Mouse (Mus musculus) midbrain, postnatal 0 days (tissue): ENCODE measurements at regions not wholly inside any gene's neighbourhood (a gene's known extent, or its start where the extent isn't known, plus 50 kb on each side); places are given as distances from the start of the nearest gene placed in this dataset.
A peak's percentile ranks its signal among the peaks of the same experiment; 100 is the strongest.

Source experiments
- ATAC-seq: fragments of 200-750 bp; cut with Nextera tagmentation; 2 replicates; pipeline ENCODE4 v1.8.0; 2017; ENCODE audit warnings: moderate number of reproducible peaks, mild to moderate bottlenecking, moderate TSS enrichment, moderate library complexity; ENCODE audit not compliant: low FRiP score
- DNase-seq: peaks from one replicate; pipeline ENCODE4 v3.0.0-alpha.2; 2015; ENCODE audit warnings: low spot score
- H3K27ac ChIP-seq: fragments of 300-500 bp; sonication (generic); 2 replicates; pipeline ENCODE4 v1.5.1; 2014; ENCODE audit warnings: low read depth, mild to moderate bottlenecking, low read length, mixed read lengths
- H3K27me3 ChIP-seq: fragments of 300-500 bp; sonication (generic); 2 replicates; pipeline ENCODE4 v1.6.1; 2014; ENCODE audit warnings: low read length, control low read depth, mixed read lengths; ENCODE audit not compliant: insufficient read depth
- H3K36me3 ChIP-seq: fragments of 300-500 bp; sonication (generic); 2 replicates; pipeline ENCODE4 v1.6.1; 2014; ENCODE audit warnings: low read length, control low read depth, mixed read lengths; ENCODE audit not compliant: insufficient read depth
- H3K4me1 ChIP-seq: fragments of 300-500 bp; sonication (generic); 2 replicates; pipeline ENCODE4 v1.6.1; 2014; ENCODE audit warnings: mild to moderate bottlenecking, control low read depth, antibody characterized with exemption, low read length, mixed read lengths; ENCODE audit not compliant: insufficient read depth
- H3K4me2 ChIP-seq: fragments of 300-500 bp; sonication (generic); 2 replicates; pipeline ENCODE4 v1.6.1; 2014; ENCODE audit warnings: low read depth, mild to moderate bottlenecking, low read length, mixed read lengths; ENCODE audit not compliant: poor library complexity, severe bottlenecking
- H3K4me3 ChIP-seq: fragments of 300-500 bp; sonication (generic); 2 replicates; pipeline ENCODE4 v1.5.1; 2014; ENCODE audit warnings: low read depth, mild to moderate bottlenecking, low read length, moderate library complexity
- H3K9ac ChIP-seq: fragments of 300-500 bp; sonication (generic); replicated peaks from 2 replicates; pipeline ENCODE4 v1.6.1; 2014; ENCODE audit warnings: mild to moderate bottlenecking, low read length, moderate library complexity, mixed read lengths; ENCODE audit not compliant: poor library complexity, severe bottlenecking
- H3K9me3 ChIP-seq: fragments of 300-500 bp; sonication (generic); 2 replicates; pipeline ENCODE4 v1.6.1; 2016; ENCODE audit warnings: low read length, control low read depth
- CTCF ChIP-seq: IDR thresholded peaks from 2 replicates; pipeline ENCODE4 v1.5.1; 2016; ENCODE audit warnings: antibody characterized with exemption, mild to moderate bottlenecking
- WGBS: fragments of 180-500 bp; shearing (Covaris S2); extraction: QIAGEN DNeasy Blood & Tissue Kit; methylation state at CpG from one replicate; pipeline ENCODE4 v1.1.7; 2014; 5-methylcytosine and 5-hydroxymethylcytosine counted together

DNA sequence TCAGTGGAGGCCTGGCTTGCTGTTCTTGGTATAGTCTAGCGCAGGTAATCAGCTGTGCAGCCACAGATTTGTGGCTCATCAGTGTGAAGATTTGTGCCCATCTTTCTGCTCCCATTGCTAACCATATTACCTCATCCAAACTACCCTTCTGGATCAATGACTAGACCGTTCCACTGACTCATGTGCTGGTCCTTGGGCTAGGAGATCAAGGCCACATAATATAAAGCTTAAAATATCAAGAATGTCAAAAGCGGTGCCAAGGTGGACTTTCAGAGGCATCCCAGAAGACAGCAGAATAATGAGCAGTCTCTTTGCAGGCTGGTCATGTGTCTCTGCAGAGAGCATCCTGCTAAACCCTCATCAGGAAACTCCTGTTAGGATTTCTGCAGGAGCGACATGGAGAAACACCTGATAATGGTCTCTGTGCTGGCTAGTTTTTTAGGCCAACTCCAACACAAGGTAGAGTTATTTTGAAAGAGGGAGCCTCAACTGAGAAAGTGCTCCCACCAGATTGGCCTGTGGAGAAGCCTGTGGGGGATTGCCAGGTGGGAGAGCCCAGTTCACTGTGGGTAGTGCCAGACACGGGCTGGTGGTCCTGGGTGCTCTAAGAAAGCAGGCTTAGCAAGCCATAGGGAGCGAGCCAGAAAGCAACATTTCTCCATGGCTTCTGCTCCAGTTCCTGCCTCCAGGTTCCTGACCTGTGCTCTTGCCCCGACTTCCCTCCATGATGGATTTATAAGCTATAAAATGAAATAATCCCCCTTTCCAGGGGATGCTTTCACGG is 319.8 kb downstream of the Tbc1d1 start:
- WGBS, result 54% methylated on average over 8 of the region's 8 CpGs
- DNase-seq, result no peak
- ATAC-seq, result no peak
- Histone ChIP-seq H3K9me3 (no peaks in the 10 kb centered on the region), H3K4me2 (no peak overlapping the region), H3K4me1 (no peaks in the 10 kb centered on the region), H3K27me3 (no peaks in the 10 kb centered on the region), H3K4me3 (no peak overlapping the region), H3K27ac (no peak overlapping the region), H3K36me3 (no peaks in the 10 kb centered on the region), H3K9ac (no peak overlapping the region)
- TF ChIP-seq CTCF, result no peak

DNA sequence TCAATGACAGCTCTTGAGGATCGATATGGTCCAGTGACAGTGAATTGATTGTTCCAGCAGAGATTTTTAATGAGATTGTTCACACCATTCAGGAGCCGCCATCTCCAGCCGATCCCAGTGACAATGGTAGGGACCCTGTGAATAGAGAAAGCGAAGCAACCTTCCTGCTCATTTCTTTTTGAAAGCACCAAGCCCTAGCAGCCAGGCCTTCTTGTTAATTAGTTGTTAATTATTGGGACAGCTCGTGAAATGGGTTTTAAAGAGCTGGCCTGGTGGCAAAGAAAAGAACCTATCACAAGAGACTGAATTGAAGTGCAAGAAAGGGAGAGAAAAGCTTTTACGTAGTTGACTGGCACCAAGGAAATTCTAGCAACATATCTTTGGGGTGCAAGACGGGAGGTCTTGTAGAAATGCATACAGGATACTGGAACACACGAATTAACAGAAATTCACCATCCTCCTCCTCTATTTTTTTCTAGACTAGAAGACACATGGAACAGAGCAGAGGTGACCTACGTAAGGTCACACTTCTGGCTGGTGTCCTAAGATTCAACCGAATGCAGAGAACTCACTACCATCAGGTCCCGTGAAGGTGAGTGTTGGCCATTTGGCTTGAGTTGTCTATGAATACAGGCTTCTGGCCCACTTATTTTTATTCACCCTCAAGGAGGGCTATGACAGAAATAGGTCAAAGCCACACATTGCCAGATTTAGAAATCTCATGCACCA is 320.7 kb downstream of the Tbc1d1 start:
- 32% methylated on average over 11 of the region's 11 CpGs for WGBS
- Histone ChIP-seq H3K4me2 (no peak overlapping the region), H3K27me3 (no peaks in the 10 kb centered on the region), H3K27ac (no peak overlapping the region), H3K9ac (no peak overlapping the region), H3K36me3 (no peaks in the 10 kb centered on the region), H3K9me3 (no peaks in the 10 kb centered on the region), H3K4me3 (no peak overlapping the region), H3K4me1 (no peaks in the 10 kb centered on the region)
- TF ChIP-seq CTCF, result no peak
- ATAC-seq (no peak), DNase-seq (peak; percentile 26)

DNA sequence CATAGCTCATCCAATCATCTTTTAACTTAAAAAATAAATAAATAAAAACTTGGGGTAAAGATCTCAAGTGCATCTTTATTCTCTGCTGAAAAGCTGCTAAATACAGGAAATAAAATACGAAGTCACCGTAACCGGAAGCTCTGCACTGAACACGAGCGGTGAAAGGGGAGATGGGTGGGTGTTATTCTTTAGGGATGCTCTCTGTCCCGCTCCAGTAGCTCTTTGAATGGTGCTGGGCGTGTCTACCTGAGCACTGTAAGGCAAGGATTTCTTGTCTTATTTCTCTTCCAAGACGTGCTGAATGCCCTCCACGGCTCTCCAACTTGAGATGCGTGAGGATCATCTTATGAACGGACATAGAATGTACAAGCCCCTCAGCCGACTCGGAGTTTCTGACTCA is 322.0 kb downstream of the Tbc1d1 start:
- no peak overlapping the region for H3K27ac ChIP-seq
- no peak overlapping the region for H3K9ac ChIP-seq
- H3K4me2 ChIP-seq, result no peak overlapping the region
- H3K4me1 ChIP-seq, result no peaks in the 10 kb centered on the region
- DNase-seq (no peak), ATAC-seq (no peak)
- TF ChIP-seq CTCF, result no peak
- H3K9me3 ChIP-seq, result no peaks in the 10 kb centered on the region
- H3K27me3 ChIP-seq, result no peaks in the 10 kb centered on the region
- H3K36me3 ChIP-seq, result no peaks in the 10 kb centered on the region
- H3K4me3 ChIP-seq, result no peak overlapping the region
- WGBS, result 77% methylated on average over 13 of the region's 13 CpGs

DNA sequence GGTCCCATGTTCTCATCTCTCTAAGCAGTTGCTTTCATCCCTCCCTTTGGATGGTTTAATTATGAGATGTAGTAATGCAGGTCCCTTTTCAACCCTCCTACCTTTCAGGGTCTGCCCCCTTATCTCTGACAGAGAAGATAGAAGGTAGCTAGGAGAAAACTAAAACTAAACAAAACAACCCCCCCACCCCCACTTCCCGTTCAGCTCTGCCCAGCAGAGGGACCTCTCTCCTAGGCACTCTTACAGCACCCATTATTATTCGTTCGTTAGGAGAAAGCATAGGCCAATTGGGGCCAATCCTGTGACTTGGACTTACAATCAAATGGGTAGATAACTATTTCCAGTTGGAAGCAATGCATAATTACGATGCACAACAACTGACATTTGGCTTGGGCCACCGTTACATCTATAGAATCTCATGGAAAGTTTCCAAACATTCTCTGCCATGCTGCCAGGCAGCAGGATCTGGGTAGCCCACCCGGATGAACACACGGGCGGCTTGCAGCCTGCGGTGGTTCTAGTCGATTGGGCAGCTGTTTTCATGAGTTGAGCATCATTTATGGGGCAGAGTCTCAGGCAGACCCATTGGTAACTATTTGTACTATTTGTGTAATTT is 322.6 kb downstream of the Tbc1d1 start:
- no peak overlapping the region for H3K27ac ChIP-seq
- H3K4me2 ChIP-seq, result no peak overlapping the region
- H3K4me3 ChIP-seq, result no peak overlapping the region
- no peaks in the 10 kb centered on the region for H3K4me1 ChIP-seq
- no peaks in the 10 kb centered on the region for H3K9me3 ChIP-seq
- no peak for TF ChIP-seq CTCF
- H3K9ac ChIP-seq, result no peak overlapping the region
- H3K36me3 ChIP-seq, result no peaks in the 10 kb centered on the region
- no peak for ATAC-seq
- 76% methylated on average over 10 of the region's 10 CpGs for WGBS
- H3K27me3 ChIP-seq, result no peaks in the 10 kb centered on the region
- DNase-seq, result no peak

DNA sequence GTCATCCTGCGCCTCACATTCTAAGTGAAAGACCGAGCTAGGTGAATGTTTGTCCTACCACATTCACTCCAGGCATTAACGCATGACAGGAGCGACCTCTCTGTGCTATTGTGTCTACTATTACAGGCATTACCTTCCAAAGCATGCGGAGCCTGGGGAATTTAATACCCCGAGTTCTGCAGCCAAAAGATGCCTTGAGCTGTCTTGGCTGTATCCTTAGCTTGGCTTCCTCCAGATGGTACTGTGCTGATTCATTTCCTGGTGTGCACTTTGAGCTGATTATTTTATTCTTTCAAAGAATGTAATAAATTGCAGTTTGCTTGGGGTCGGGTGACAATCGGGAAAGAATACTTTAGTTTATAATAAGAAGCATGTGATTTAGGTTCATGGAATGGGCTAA is 323.2 kb downstream of the Tbc1d1 start:
- Histone ChIP-seq H3K4me2 (no peak overlapping the region), H3K4me3 (no peak overlapping the region), H3K27ac (no peak overlapping the region), H3K9ac (no peak overlapping the region), H3K36me3 (no peaks in the 10 kb centered on the region), H3K27me3 (no peaks in the 10 kb centered on the region), H3K4me1 (no peaks in the 10 kb centered on the region), H3K9me3 (no peaks in the 10 kb centered on the region)
- WGBS, result 67% methylated on average over 8 of the region's 8 CpGs
- DNase-seq (no peak), ATAC-seq (no peak)
- TF ChIP-seq CTCF, result no peak

DNA sequence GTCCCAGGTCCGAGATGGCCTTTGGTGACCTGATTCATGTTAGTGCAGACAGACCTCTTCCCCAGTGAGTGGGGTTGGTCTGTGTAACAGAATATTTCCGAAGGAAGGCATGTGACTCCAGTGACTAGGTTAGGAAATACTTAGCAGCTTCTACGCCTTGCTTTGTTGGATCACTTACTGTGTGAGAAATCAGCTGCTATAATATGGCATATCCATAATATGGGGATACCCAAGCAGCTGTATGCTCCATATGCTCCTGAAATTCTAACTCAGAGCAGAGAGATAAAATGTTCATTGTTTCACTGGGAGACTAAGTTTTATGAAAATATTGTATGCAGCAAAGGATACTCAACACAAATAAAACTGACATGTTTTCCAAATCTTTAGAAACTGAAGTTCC is 318.1 kb upstream of the Klf3 start:
- Histone ChIP-seq H3K36me3 (no peaks in the 10 kb centered on the region), H3K4me2 (no peak overlapping the region), H3K27ac (no peak overlapping the region), H3K4me3 (no peak overlapping the region), H3K9me3 (no peaks in the 10 kb centered on the region), H3K9ac (no peak overlapping the region), H3K4me1 (peaks cover 4% of the 10 kb centered on the region; the same call in 1 of the 2 replicates), H3K27me3 (no peaks in the 10 kb centered on the region)
- DNase-seq (no peak), ATAC-seq (no peak)
- WGBS, result 84% methylated on average over 3 of the region's 3 CpGs
- TF ChIP-seq CTCF, result no peak
